Mouse (Mus musculus): ENCODE measurements around the gene Bcl10. TPM values are rescaled to one million over a fixed set of nuclear protein-coding genes. Genes with fewer than 3 reads are reported as not detected.

The Bcl10 gene
- polyA plus RNA-seq, 1 experiment from 2014 or later = 57.7 TPM

DNA sequence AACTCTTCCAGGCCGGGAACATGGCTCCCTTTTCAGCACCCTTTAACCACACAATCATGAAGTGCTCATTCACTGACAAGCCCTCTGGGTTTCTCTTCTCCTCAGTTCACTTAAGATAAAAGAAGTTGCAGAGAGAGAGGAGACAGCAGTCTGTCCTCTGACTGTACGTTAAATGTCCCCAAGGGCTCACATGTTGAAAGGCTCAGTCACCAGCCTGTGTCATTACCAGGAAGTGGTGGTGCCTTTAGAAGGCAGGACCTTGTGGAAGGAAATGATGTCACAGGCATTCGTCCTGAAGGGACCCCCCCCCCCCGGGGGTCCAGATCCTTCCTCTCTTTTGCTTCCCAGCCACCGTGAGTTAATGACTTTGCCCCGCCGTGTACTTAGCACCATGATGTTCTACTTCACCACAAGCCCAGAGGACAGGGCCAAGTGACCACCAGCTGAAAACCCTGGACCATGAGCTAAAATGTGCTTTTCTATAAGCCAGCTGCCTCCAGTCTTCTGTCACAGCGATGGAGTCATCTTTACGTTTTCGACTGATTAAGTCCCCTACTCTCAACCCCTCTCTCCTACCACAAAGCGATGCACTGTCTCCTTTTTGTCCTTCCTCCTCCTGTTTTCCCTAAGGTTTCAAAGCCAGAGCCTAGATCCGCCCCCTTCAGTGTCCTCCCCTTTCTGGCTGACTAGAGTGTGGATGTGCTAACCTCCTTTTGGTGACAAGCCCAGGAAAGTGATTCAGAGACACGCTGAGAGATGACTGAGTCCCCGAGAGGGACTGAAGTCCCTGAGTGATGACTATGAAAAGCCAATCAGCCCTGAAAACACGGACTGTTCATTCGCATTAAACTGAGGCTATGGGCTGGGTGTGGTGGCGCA, 28.9 kb downstream of the Bcl10 start:
- no peaks in the 10 kb centered on the region for H3K4me1 ChIP-seq (replicated peaks; ENCODE audit: insufficient read depth, low read length)
- no peak for ATAC-seq (replicated peaks; ENCODE audit: low FRiP score, low read depth)
- no peaks in the 10 kb centered on the region for H3K9me3 ChIP-seq (replicated peaks; ENCODE audit: low read length)
- H3K36me3 ChIP-seq (ENCODE audit: insufficient read depth, low read length) = no peaks in the 10 kb centered on the region
- no peak overlapping the region for H3K4me2 ChIP-seq (ENCODE audit: low read length)
- no peak for TF ChIP-seq CTCF (IDR thresholded peaks at IDR 0.05; ENCODE audit: low read depth)
- no peaks in the 10 kb centered on the region for H3K27me3 ChIP-seq (ENCODE audit: insufficient read depth, low read length)
- H3K4me3 ChIP-seq (replicated peaks; ENCODE audit: low read depth, low read length) = no peak overlapping the region
- no peak overlapping the region for H3K27ac ChIP-seq
- WGBS = 66% methylated on average over 17 of the region's 17 CpGs
- H3K9ac ChIP-seq (ENCODE audit: low read depth, low read length) = no peak overlapping the region
- no peak for DNase-seq (ENCODE audit: low spot score)

DNA sequence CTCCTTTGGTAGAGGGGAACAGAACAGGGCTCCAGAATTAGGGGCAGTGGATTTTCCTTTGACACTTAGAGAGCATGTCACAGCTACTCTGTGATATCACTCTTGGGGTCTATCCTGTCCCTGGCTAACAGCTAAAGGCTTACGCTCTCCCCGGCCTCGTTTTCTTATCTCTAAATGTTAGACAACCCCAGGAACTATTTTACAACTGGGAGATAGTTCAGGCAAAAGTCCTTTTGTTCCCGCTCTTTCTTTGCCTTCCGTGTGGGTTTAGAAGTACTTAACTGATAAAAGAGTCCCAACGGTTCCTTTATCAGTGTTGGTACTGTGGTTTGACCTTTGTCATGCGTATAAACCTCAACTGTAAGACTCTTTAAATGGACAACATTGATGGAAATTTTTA, 30.3 kb downstream of the Bcl10 start:
- TF ChIP-seq CTCF (IDR thresholded peaks at IDR 0.05; ENCODE audit: low read depth) = no peak
- H3K9ac ChIP-seq (ENCODE audit: low read depth, low read length) = no peak overlapping the region
- DNase-seq (ENCODE audit: low spot score) = no peak
- H3K4me1 ChIP-seq (replicated peaks; ENCODE audit: insufficient read depth, low read length) = no peaks in the 10 kb centered on the region
- no peak overlapping the region for H3K4me3 ChIP-seq (replicated peaks; ENCODE audit: low read depth, low read length)
- no peaks in the 10 kb centered on the region for H3K9me3 ChIP-seq (replicated peaks; ENCODE audit: low read length)
- H3K27ac ChIP-seq = no peak overlapping the region
- H3K27me3 ChIP-seq (ENCODE audit: insufficient read depth, low read length) = no peaks in the 10 kb centered on the region
- no peak for ATAC-seq (replicated peaks; ENCODE audit: low FRiP score, low read depth)
- H3K4me2 ChIP-seq (ENCODE audit: low read length) = no peak overlapping the region
- WGBS = 85% methylated on average over 7 of the region's 7 CpGs
- no peaks in the 10 kb centered on the region for H3K36me3 ChIP-seq (ENCODE audit: insufficient read depth, low read length)

DNA sequence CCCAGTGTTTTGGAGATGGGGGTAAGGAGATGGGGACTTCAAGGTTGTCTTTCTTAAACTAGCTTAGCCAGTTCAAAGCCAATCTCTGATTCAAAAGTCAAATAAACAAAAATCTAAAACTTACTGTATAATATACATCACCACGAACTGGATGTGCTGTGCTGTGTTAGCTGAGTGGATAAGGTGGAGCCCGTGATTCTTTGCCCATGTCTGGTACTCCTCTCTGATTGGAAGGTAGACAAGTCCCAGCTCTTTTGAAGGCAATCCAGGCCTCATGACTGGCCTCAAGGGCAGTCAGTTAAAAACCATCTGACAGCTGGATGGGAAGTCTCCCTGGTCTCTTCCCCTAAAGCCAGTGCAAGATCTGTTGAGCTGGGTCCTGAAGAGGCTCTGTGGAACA, 30.8 kb downstream of the Bcl10 start:
- Histone ChIP-seq H3K9me3 (replicated peaks; ENCODE audit: low read length) (no peaks in the 10 kb centered on the region), H3K4me2 (ENCODE audit: low read length) (no peak overlapping the region), H3K27me3 (ENCODE audit: insufficient read depth, low read length) (no peaks in the 10 kb centered on the region), H3K4me1 (replicated peaks; ENCODE audit: insufficient read depth, low read length) (no peaks in the 10 kb centered on the region), H3K9ac (ENCODE audit: low read depth, low read length) (no peak overlapping the region), H3K4me3 (replicated peaks; ENCODE audit: low read depth, low read length) (no peak overlapping the region), H3K36me3 (ENCODE audit: insufficient read depth, low read length) (no peaks in the 10 kb centered on the region), H3K27ac (no peak overlapping the region)
- no peak for ATAC-seq (replicated peaks; ENCODE audit: low FRiP score, low read depth)
- TF ChIP-seq CTCF (IDR thresholded peaks at IDR 0.05; ENCODE audit: low read depth) = no peak
- no peak for DNase-seq (ENCODE audit: low spot score)
- WGBS = 96% methylated on average over 2 of the region's 2 CpGs

DNA sequence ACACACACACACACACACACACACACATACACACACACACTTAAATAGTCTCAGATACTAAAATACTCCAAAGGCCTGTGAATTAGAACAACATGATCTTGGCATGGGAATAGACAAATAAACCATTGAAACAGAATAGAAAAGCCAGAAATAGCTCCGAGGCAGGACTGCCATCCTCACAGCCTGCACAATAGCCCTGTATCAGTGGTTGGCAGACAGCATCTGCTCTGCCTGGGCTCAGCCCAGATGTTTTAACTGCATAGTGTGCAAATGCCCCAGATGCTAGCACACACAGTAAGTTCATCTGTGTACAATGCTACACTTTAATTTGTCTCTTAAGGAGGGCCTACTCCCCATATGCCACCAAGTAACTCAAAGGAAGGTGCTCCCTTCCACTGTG, 37.2 kb downstream of the Bcl10 start:
- Histone ChIP-seq H3K27me3 (ENCODE audit: insufficient read depth, low read length) (no peaks in the 10 kb centered on the region), H3K4me2 (ENCODE audit: low read length) (no peak overlapping the region), H3K36me3 (ENCODE audit: insufficient read depth, low read length) (no peaks in the 10 kb centered on the region), H3K9me3 (replicated peaks; ENCODE audit: low read length) (no peaks in the 10 kb centered on the region), H3K4me3 (replicated peaks; ENCODE audit: low read depth, low read length) (no peak overlapping the region), H3K9ac (ENCODE audit: low read depth, low read length) (no peak overlapping the region), H3K4me1 (replicated peaks; ENCODE audit: insufficient read depth, low read length) (peaks cover 3% of the 10 kb centered on the region; the same call in 1 of the 2 replicates), H3K27ac (no peak overlapping the region)
- no peak for DNase-seq (ENCODE audit: low spot score)
- WGBS = 81% methylated on average over 1 of the region's 1 CpGs
- no peak for TF ChIP-seq CTCF (IDR thresholded peaks at IDR 0.05; ENCODE audit: low read depth)
- ATAC-seq (replicated peaks; ENCODE audit: low FRiP score, low read depth) = no peak

DNA sequence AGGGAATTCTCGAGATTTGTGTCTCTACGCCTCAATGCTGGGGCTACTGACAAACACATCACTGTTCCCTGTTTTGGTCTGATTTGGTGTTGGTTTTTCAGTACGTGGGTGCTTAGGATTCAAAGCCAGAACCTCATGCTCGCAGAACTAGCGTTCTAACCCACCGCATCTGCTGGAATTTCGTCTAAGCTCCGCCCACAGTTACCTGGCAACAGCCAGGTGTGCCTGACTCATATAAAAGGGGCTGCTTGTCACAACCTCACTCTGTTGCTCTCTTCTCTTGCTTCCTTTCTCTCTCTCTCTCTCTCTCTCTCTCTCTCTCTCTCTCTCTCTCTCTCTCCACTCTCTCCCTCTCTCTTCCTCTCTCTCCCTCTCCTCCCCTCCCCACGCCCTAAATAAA, 39.8 kb downstream of the Bcl10 start:
- Histone ChIP-seq H3K4me2 (ENCODE audit: low read length) (no peak overlapping the region), H3K9ac (ENCODE audit: low read depth, low read length) (no peak overlapping the region), H3K4me3 (replicated peaks; ENCODE audit: low read depth, low read length) (no peak overlapping the region), H3K9me3 (replicated peaks; ENCODE audit: low read length) (no peaks in the 10 kb centered on the region), H3K27ac (no peak overlapping the region), H3K36me3 (ENCODE audit: insufficient read depth, low read length) (no peaks in the 10 kb centered on the region), H3K27me3 (ENCODE audit: insufficient read depth, low read length) (no peaks in the 10 kb centered on the region), H3K4me1 (replicated peaks; ENCODE audit: insufficient read depth, low read length) (peaks cover 3% of the 10 kb centered on the region; the same call in 1 of the 2 replicates)
- WGBS = 35% methylated on average over 9 of the region's 9 CpGs
- no peak for TF ChIP-seq CTCF (IDR thresholded peaks at IDR 0.05; ENCODE audit: low read depth)
- ATAC-seq (replicated peaks; ENCODE audit: low FRiP score, low read depth) = 0 out of 2 replicates have a peak, but pooled peaks have one; percentile 41
- DNase-seq (ENCODE audit: low spot score) = no peak

DNA sequence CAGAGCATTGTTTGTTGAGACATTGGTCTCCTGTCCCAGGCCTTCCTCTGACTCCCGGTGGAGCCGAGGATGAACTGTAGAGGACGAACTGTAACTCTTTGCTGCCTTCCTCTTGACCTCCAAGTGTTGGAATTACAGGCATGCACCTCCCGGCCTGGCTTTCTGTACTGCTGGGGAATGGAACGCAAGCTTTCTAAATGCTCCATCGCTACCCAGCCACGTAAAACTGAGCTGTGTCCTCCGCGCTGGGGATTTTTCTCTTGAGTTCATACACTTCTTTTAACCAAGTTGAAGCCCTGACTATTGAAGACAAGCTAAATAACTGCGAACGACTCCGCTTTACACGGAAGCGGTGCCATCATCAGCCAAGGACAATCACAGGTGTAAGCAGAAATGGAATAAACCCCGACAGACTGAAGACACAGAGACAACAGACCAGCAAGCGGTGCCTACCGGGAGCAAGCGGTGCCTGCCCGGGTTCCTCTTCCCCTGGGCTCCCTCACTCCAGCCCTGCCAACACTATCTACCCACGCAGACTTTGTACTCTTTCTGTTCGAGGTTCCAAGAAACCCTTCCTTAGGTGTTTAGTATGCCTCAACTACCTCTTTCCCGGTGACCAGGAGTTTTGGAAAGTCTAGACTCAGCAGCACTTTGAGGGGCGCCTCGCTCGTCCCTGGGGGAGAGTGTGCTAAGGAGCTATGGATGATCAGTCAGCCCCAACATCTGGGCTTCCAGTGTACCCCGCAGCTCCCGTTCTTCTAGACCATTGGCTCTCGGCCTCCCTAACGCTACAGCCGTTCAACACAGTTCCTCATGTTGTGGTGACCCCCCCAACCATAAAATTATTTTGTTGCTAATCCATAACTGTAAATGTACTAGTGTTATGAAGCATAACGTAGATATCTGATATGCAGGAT, 40.8 kb downstream of the Bcl10 start:
- H3K9ac ChIP-seq (ENCODE audit: low read depth, low read length) = no peak overlapping the region
- WGBS = 22% methylated on average over 31 of the region's 31 CpGs

More for the DNA sequence above, 40.8 kb downstream of the Bcl10 start:
- Histone ChIP-seq H3K9me3 (replicated peaks; ENCODE audit: low read length) (no peaks in the 10 kb centered on the region), H3K36me3 (ENCODE audit: insufficient read depth, low read length) (no peaks in the 10 kb centered on the region), H3K4me2 (ENCODE audit: low read length) (peak overlapping the region; percentile 23), H3K27me3 (ENCODE audit: insufficient read depth, low read length) (no peaks in the 10 kb centered on the region), H3K4me3 (replicated peaks; ENCODE audit: low read depth, low read length) (no peak overlapping the region), H3K4me1 (replicated peaks; ENCODE audit: insufficient read depth, low read length) (peaks cover 3% of the 10 kb centered on the region; the same call in 1 of the 2 replicates), H3K27ac (peak overlapping the region; percentile 68)
- ATAC-seq (replicated peaks; ENCODE audit: low FRiP score, low read depth) (no peak), DNase-seq (ENCODE audit: low spot score) (peak; percentile 69)
- no peak for TF ChIP-seq CTCF (IDR thresholded peaks at IDR 0.05; ENCODE audit: low read depth)
